Mouse (Mus musculus) T-helper 17 cell (primary cell): ENCODE measurements around the gene Olfr97.

Source experiments
- in situ Hi-C, 2 experiments: fragments of 300-600 bp; cut with MboI, MseI; formaldehyde crosslinking; loops; 1 replicate in 1 of 2; 2 replicates in 1 of 2; pipeline ENCODE4 v1.15.1; 2025; ENCODE audit warnings: high pct_unique_total_duplicates in 2 of 2

Olfr97 gene

GRCm38 (mm10) chr17:37196845-37197724 lies 40.0 kb downstream of the Olfr97 start:
- in situ Hi-C loops = no loop called here

- in situ Hi-C loops = no loop called here
Observed at GRCm38 (mm10) chr17:37194782-37195181, 42.3 kb downstream of the Olfr97 start.

- in situ Hi-C loops = no loop called here
Observed at GRCm38 (mm10) chr17:37193656-37194055, 43.5 kb downstream of the Olfr97 start, which contains the start of gene Ubd. TSS of gene Ubd (plus strand) at chr17:37193892.

- in situ Hi-C loops = no loop called here
Observed at GRCm38 (mm10) chr17:37193032-37193431, 44.1 kb downstream of the Olfr97 start.

GRCm38 (mm10) chr17:37190711-37191110 lies 46.4 kb downstream of the Olfr97 start:
- in situ Hi-C loops = no loop called here

GRCm38 (mm10) chr17:37185474-37185873 lies 51.7 kb downstream of the Olfr97 start:
- in situ Hi-C loops = no loop called here
